Mouse (Mus musculus): ENCODE results near the gene 4933405L10Rik.

Gene 4933405L10Rik

DNA sequence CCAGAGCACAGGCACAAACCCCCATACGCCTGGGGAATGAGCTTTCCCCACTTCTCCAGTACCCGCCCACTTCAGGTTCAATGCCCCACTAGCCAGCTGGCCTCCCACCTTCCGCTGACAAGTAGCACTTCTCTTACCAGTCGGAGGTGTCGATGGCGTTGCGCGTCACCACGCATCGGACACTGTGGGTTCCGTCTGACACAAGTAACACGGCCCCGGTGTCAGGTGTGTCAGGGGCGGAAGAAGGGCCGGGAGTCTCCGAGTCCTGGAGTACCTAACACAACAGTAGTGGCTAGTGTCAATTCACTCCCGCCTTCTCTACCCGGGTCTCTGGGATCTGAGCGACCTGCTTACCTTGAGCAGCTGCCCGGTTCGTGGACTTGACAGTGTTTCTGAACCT, 6.9 kb upstream of the 4933405L10Rik start:
- DNase-seq (ENCODE audit: extremely low spot score, low read depth, low spot score) = no peak

DNA sequence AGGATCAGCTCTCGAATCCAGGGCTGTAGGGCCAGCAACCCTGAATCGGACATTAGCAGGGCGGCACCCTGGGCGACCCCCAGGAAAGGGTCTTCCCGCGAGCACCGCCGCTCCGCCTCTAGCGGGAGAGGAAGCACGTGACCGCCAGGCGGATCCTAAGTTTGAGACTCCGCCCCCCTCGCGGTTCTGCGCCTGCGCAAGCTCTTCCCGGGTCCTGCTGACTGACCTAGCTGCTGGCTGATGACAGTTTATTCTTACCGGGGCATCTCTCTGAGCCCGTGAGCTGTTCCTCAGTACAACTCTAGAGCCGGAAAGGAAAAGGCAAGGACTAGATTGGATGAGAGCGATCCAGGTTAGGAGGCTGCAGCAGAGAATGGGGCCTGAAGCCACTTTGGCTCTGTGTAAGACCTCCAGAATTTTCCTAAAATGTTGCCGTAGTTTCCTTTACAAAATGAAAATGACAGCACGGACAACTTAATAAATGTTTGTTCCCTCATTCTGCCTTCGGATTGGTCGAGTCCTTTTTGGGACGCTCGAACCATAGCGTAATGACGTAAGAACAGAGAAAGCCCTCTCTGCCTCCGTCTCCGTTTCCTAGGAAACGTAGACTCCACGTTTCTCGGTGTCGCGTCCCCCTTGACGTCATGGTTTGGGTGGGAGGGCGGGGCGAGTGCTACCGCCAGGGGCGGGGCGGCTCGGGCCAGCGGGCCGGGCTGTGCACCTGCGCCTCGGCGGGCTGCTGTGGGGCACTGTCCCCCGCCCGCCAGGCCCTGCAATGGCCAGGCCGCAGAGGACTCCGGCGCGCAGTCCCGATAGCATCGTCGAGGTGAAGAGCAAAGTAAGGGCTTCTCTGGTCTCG, 6.3 kb upstream of the 4933405L10Rik start, which contains the start of the genes Acd and Pard6a:
Acd (minus strand) TSS at position 137 of the 859 bp plus-strand sequence.
Pard6a (plus strand) TSS at position 183 of the 859 bp plus-strand sequence.
- peak; percentile 90 for DNase-seq (ENCODE audit: extremely low spot score, low read depth, low spot score)

DNA sequence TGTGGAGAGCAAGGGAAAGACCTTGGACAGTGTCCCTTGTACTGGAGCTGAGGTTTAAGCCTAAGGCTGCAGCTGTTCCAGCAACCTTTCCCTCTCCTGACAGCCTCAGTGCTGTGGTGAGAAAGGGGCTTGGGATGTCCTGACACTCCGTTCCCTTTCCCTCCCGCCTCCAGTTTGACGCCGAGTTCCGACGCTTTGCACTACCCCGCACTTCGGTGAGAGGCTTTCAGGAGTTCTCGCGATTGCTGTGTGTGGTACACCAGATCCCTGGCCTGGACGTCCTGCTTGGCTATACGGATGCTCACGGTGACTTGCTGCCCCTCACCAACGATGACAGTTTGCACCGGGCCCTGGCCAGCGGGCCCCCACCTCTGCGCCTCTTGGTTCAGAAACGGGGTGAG, 5.5 kb upstream of the 4933405L10Rik start:
- DNase-seq (ENCODE audit: extremely low spot score, low read depth, low spot score) = no peak

DNA sequence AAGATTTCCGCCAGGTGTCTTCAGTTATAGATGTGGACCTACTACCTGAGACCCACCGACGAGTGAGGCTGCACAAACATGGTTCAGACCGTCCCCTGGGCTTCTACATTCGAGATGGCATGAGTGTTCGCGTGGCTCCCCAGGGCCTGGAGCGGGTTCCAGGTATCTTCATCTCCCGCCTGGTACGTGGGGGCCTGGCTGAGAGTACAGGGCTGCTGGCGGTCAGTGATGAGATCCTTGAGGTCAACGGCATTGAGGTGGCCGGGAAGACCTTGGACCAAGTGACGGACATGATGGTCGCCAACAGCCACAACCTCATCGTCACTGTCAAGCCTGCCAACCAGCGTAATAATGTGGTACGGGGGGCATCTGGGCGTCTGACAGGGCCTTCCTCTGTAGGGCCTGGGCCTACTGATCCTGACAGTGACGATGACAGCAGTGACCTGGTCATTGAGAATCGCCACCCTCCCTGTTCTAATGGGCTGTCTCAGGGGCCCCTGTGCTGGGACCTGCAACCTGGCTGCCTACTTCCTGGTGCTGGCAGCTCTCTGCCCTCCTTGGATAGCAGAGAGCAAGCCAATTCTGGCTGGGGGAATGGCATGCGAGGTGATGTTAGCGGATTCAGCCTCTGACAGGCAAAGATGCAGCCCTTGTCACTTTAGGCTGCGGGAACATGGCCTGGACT, 4.6 kb upstream of the 4933405L10Rik start:
- DNase-seq (ENCODE audit: extremely low spot score, low read depth, low spot score) = no peak

DNA sequence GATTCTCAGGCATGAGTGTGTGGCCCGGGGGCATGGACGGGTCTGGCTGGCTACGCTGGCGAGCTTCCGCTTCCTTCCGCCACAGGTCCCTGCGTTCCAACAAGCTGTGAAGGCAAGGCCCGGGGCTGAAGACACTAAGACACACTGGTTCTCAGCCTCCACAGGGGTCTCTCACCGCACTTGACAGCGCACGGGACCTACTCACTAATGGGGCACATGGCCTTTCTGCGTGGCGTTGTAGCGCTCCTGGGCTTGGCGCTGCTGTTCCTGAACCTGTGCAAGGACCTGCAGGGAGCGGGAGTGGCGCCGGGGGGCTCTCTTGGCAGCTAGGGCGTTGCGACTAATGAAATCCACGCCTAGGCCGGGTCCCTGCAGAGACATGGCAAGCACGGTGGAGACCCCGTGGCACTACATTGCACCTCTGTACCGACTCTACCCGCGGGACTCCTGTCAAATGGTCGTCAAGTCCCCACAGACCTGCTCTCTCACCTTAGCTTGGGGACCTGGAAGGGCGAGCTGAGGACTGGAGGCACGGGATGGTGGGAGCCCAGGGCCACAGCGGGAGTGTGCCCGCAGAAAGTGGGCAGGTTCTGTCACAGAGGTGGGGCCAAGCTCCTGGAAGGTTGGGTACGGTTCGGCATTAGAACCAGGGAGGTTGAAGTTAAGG, 3.2 kb upstream of the 4933405L10Rik start:
- DNase-seq (ENCODE audit: extremely low spot score, low read depth, low spot score) = no peak

DNA sequence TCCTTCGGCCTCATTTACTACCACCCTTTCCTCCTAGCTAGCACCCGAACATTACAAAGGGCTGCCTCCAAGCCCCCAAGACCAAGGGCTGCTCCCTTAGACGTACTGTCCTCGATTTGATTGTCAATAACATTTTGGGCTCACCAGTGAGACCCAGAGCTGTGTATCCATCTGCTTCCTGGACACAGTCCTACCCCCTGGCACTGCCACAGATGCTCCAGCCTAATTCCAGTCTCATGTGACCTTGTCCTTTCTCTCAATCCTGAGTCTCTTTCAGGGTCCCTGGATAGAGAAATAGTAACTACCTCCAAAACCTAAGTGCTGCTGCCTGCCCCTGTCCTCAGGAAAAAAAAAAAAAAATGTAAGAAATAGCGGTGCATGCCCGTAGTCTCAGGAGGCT, 2.5 kb upstream of the 4933405L10Rik start:
- no peak for DNase-seq (ENCODE audit: extremely low spot score, low read depth, low spot score)

DNA sequence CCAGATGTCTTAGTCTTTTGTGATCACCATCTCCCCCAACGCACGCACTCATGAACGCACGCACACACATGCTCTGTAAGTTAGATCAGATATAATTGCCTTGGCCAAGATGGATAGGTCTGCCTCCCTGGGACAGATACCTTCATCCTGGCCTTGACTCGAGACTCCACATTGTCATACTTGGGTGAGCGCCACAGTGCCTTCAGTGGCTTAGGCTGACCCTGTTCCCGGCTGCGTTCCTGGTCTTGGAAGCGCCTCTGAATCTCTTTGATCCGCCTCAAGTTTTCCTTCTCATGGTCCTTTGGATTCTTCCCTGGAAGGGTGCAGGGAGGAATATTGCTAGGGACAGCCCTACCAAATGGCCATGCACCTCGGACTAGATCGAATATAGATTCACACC, 1.0 kb upstream of the 4933405L10Rik start:
- DNase-seq (ENCODE audit: extremely low spot score, low read depth, low spot score) = no peak

DNA sequence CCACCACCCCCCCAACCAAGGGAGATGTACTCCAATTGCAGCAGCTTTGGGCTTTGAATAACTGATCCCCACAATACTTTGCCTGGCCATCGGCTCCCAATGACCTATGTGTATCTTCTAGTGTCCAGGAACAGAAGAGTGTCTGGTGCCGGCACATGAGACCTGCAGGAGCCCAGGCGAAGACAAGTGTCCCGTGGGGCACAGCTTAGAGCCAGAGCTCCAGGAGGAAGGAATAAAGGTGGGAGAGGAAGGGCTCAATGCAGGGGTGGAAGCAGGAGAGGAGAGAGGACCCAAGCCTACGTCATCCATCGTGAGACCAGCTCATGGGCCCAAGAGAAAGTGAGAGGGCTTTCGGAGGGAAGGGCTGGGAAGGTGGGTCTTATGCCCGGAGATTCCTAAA, 1.2 kb downstream of the 4933405L10Rik start:
- no peak for DNase-seq (ENCODE audit: extremely low spot score, low read depth, low spot score)

DNA sequence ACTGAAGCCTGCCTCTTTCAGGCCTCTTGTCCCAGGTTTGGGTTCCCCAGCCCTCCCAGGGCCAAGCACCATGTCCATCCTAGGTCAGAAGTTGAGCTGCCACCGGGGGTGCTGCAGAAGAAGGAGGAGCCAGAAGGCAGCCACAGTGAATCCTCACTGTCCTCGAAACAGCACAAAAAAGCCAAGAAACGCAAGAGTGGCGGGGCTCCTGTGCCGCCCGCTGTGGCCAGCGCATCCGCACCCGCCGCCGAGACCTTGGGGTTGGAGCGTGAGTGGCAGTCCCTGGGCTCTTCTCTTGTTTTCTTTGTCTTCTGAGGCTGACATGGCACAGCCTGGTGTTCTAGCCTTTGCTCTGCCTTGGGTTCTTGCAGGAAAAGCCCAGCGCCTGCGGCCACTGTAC, 1.9 kb downstream of the 4933405L10Rik start:
- DNase-seq (ENCODE audit: extremely low spot score, low read depth, low spot score) = no peak

DNA sequence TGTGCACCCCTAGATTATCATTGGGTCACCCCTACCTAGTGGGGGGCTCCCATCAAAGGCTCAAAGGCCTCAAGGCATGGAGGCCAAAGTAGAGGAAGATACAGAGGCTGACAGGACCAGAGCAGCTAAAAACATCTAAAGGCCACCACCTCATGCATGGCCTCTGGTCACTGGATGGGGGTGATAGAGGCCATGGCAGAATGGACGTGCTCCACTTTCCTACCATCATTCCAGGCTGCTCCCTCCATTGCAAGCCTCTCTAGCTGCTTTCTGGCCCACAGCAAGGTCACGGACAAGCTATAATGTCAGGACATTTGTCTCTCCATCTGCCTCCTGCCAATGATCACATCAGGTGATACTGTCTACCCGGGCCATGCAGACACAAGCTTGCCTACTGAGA, 4.8 kb downstream of the 4933405L10Rik start:
- DNase-seq (ENCODE audit: extremely low spot score, low read depth, low spot score) = no peak

DNA sequence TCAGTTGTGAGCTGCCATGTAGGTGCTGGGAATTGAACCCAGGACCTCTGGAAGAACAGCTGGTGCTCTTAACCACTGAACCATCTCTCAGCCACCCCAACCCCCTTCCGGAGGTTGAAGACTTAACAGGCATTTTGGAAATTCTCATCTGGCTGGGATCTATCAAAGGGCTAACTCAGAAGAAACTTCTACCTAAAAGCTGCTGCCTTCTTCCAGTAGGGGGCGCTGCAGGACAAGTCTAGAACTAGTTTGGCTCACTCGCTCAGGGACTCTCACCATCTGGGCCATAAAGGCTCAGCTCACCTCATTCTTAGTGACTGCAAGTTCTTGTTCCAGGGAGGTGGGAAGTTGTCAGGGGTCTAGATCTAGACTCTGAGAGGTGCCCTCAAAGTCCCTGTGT, 6.7 kb downstream of the 4933405L10Rik start:
- peak; percentile 75 for DNase-seq (ENCODE audit: extremely low spot score, low read depth, low spot score)

DNA sequence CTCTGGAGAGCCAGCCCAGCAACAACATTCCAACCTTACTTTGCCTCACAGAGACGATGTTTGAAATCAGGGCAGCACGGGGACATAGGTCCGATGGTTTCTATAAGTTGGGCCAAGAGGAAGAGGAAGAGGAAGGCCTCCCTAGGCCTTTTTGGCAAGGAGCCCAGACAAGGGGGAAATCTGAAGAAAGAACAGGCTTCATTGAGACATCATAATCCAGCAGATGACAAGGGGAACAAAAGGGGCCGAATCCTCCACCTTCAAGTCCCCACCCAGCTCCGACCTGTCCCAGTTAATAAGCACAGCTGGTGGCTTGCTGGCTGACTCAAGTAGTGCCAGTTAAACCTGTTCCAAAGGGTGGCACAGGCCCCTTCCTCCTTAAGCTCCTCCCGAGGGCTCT, 7.6 kb downstream of the 4933405L10Rik start:
- no peak for DNase-seq (ENCODE audit: extremely low spot score, low read depth, low spot score)

DNA sequence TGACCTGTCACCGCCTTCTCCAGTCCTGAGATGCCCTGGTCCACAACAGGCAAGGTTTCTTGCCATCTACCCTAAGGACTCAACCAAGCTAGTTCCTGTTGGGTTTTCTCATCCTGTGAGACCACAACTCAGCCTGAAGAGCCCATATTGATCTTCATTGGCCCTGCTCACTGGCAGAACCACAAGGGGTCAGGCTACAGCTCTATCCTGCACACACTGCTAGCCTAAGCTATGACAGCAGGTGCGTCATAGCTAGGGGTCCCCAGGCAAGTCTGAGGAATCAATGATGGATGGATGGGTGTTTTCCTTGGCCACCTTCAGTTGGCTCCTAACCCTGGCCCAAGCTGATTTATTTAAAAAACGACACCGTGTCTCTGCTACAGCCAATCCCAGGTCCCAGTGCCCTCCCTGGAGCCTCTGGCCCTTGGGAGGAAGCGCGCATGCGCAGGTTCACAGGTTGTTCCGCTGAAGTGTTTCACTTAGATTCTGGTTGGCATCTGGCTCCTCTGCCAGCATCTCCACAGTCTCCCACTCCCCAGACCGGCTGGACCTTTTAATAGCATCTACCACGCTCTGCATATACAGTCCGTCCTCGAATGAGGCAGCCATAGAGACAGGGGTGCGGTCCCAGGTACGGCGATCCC, 9.0 kb downstream of the 4933405L10Rik start:
- DNase-seq (ENCODE audit: extremely low spot score, low read depth, low spot score) = no peak

DNA sequence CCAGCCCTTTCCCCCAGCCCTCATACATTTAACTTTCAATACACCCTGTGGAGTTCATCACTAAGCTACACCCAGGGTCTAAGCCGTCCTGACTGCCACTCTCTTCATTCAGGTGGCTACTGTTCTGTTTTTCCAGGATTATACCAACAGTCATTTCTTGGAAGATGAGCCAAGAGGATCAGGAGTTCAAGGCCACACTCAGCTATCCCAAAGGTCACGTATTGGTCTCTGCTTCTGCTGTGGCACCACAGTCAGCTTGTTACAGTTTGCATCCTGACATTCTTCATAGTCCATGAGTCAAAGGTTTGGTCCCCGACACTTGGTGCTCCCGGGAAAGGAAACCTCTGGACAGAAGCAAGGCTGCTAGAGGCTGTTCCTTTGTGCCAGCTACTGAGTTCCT, 12.2 kb downstream of the 4933405L10Rik start:
- no peak for DNase-seq (ENCODE audit: extremely low spot score, low read depth, low spot score)

DNA sequence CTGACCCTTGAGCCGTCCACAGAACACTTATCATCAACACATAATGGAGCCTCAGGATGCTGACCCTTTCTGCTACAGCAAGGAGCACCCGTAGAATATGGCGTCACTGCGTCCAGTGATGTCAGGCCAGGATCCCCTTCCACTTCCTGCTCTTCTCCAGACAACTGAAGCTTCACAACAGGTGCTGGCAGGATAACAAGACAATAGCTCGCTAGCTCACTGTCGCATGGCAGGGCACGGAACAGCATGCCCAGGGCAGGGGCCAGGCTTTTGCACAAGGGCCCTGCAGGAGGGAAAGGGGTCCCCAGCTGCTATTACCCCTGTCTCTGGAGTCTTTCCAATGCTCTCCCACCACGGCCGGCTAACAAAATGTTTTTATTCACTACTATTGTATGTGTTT, 15.4 kb downstream of the 4933405L10Rik start:
- no peak for DNase-seq (ENCODE audit: extremely low spot score, low read depth, low spot score)

DNA sequence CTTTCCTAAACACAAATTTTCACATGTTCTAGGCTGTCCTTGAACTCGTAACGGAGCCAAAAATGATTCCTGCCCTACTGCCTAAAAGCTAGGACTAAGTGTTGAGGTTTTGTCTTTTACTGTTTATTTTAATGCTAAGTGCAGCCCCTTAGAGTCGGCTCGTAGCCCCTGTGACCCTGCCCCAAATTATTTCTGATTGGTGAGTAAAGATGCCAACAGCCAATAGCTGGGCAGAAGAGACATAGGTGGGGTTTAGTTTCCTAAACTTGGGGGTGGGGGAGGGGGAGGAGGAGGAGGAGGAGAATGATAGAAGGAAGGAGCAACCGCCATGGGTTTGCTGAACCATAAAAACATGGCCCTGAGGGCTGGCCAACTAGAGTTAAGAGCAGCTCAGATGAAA, 18.3 kb downstream of the 4933405L10Rik start:
- DNase-seq (ENCODE audit: extremely low spot score, low read depth, low spot score) = no peak

DNA sequence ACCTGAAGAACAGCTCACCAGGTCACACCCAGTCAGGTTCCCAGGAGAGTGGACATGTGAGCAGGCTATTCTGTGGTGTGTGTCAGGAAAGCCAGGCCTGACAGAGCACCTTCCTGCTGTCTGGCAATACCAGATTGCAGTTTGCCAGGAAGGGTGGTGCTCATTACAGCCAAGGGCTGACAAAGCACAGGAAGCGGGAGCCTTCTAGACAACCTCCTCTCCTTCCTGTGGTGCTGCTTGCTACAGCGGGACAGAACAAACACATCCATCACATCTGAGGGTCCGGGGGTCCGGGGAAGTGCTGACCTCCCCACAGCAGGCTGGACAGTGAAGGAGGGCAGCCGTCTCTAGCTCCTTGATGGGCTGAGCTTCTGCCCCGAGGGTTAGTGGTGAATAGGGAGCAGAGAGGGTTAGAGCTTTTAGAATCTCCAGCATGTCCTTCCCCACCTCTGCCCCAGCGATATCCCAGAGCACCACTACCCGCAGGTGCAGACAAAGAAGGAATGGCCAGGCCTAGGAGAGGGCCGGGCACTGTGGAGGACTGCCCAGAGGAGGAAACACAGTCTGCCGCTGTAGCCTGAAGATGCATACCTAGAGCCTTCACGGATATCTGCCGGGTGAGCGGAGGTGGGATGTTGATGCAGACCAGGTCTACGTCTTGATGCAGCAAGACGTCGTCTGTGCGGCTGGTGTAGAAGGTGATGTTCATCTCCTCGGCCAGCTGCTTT, 20.1 kb downstream of the 4933405L10Rik start:
- no peak for DNase-seq (ENCODE audit: extremely low spot score, low read depth, low spot score)

DNA sequence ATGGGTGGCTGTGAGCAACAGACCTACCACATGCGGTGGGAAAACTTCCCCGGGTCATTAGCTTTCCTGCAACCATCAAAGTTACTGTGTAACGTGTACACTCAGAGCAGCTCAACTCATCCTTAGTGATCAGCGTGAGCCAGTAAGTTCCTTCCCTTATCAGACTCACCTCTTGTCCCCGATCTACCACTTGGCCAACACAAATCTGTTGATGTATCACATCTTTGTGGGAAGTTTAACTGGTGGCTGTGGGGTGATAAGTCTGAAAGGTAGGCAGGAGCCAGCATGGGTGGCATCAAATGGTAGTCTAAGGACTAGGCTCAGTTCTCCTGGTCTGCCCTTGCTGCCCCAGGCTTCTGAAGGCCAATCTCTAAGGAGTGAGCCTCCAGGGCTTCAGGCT, 24.7 kb downstream of the 4933405L10Rik start:
- no peak for DNase-seq (ENCODE audit: extremely low spot score, low read depth, low spot score)

DNA sequence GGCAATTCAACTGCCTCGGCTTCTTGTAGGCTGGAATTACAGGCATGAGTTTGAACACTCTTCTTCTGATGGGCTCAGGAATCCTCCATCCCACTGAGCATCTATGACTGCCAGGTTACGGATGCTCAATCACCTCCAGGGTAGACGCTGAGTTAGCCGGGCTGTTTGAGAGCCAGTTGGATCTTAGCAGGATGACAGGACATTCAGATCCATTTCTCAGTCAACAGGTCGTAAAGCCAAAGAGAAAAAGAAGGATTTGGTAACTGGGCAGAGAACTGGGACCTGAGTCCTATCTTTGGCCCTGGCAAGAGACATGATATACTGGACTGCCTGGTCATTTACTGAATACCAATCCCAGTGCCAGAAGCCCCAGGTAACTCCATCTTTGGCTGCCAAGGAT, 31.8 kb downstream of the 4933405L10Rik start:
- DNase-seq (ENCODE audit: extremely low spot score, low read depth, low spot score) = no peak

DNA sequence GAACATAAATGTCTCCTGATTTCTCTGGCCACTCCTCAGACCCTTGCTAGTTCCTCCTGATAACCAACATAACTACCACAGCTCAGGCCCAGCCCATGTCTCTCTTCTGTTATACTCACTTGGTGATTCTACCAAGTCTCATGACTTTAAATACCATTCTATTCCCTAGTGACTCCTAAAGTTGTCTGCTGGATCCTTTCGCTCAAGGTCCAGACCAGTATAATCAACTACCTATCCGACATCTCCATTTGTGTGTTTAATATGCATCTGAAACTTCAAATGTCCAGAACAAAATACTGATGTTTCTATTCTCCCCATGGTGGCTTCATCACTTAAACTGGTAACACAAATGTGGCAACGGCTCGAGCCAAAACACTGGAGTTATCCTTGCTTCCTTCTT, 35.8 kb downstream of the 4933405L10Rik start:
- DNase-seq (ENCODE audit: extremely low spot score, low read depth, low spot score) = no peak

DNA sequence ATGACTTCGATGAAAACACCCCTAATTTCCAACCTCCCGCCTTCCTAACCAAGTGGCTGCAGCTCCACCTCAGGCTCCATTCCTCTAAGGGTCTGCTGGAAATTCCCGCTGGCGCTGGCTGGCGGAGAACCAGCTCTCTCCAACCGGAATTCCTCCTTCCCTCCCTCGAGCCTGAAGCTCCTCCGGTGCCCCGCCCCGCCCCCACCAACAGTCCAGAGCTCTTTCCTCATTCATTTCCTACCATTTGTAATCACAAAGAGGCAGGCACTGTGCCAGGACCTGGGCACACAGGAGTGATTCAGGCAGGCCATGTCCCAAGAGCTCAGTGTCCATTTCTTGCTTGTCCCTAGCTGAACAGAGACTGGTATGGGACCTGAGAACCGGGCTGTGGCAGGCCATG, 43.2 kb downstream of the 4933405L10Rik start:
- no peak for DNase-seq (ENCODE audit: extremely low spot score, low read depth, low spot score)

Data from hindlimb bud, embryonic 11.5 days (tissue).